In the genomic region with DNA sequence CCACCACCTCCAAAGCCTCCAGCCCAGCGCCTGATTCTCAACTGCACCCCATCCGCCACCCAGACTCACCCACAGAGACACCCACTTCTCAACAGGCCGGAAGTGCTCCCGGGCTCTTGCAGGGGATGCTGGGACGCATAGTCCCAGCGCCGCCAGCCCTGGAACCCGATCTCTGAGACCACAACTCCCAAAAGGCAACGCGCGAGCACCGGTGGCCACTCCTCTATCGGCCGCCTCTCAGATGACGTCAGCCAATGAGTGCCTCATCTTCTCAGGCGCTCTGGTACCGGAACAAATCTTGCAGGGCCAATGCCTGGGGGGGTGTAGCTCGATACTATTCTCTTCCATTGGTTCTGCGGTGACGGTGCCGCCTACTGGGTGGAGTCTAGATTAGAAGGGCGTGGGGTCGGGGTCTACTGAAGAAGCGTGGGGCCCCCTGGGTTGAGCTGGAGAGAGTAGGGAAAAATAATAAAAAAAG, we compare ENCODE assay signal across 7 mouse cellular contexts. TPM values are rescaled to one million over a fixed set of nuclear protein-coding genes. Genes with fewer than 3 reads are reported as not detected.
DNase-seq lines count a peak whose midpoint lies in the region; ATAC-seq lines count a peak whose summit lies in the region.

Gene Zscan20 (minus strand): TSS at position 174 of the 478 bp plus-strand sequence.

- peak; percentile 98 for DNase-seq in adrenal gland, adult 2 months
- DNase-seq in embryo, embryonic 11.5 days (ENCODE audit: low read depth, low spot score) = peak; percentile 95
- DNase-seq in gastrocnemius, postnatal 36 days = peak; percentile 89 to 92
- peak; percentile 98 to 100 for DNase-seq in left cerebral cortex, postnatal 25 days (ENCODE audit: low spot score in 2 of 2)
- peak; percentile 98 for DNase-seq in midbrain, embryonic 10.5 days (ENCODE audit: low spot score)
- DNase-seq in right cerebral cortex, postnatal 4 days = peak; percentile 87

- ATAC-seq in intestine, embryonic 15.5 days = peak; percentile 98

- peak within 1 kb of the TSS; percentile 80 for H3K4me2 ChIP-seq in intestine, embryonic 15.5 days (replicated peaks)

- no peaks in the 10 kb centered on the region for H3K27me3 ChIP-seq in intestine, embryonic 15.5 days (replicated peaks)
- 0 out of 2 replicates have a peak, but pooled peaks cover 3% of the 10 kb centered on the region for H3K27me3 ChIP-seq in midbrain, embryonic 10.5 days (ENCODE audit: low read depth, poor library complexity, severe bottlenecking)

- H3K27ac ChIP-seq in intestine, embryonic 15.5 days = no peak within 1 kb of the TSS; the same call in 1 of the 2 replicates
- peak within 1 kb of the TSS; percentile 90 for H3K27ac ChIP-seq in midbrain, embryonic 10.5 days (replicated peaks)

- H3K9ac ChIP-seq in intestine, embryonic 15.5 days = peak within 1 kb of the TSS; percentile 40

- peak within 1 kb of the TSS; percentile 66 for H3K4me3 ChIP-seq in intestine, embryonic 15.5 days (replicated peaks)
- H3K4me3 ChIP-seq in midbrain, embryonic 10.5 days = peak within 1 kb of the TSS; percentile 76

- WGBS in intestine, embryonic 15.5 days = under 1% methylated on average over 24 of the region's 24 CpGs
- WGBS in midbrain, embryonic 10.5 days = under 1% methylated on average over 24 of the region's 24 CpGs

- no peaks in the 10 kb centered on the region for H3K9me3 ChIP-seq in intestine, embryonic 15.5 days
- no peaks in the 10 kb centered on the region for H3K9me3 ChIP-seq in midbrain, embryonic 10.5 days (replicated peaks)

- 0 out of 2 replicates have a peak, but pooled peaks cover 2% of the 10 kb centered on the region for H3K36me3 ChIP-seq in intestine, embryonic 15.5 days
- peaks cover 2% of the 10 kb centered on the region; the same call in 1 of the 2 replicates for H3K36me3 ChIP-seq in midbrain, embryonic 10.5 days

- intact Hi-C loops in gastrocnemius, postnatal 36 days (cut with DNase I) = loop anchor here (5.0 to 10.0 kb wide), 4 partner anchors 42 to 245 kb away; partner anchors contain the start of gene Phc2
- intact Hi-C loops in left cerebral cortex, postnatal 25 days (cut with DNase I) = loop anchor here (5.0 kb wide), 1 partner anchor 82 kb away; no protein-coding TSS in a partner anchor

- peaks cover 5% of the 10 kb centered on the region for H3K4me1 ChIP-seq in intestine, embryonic 15.5 days (replicated peaks)
- peaks cover 22% of the 10 kb centered on the region for H3K4me1 ChIP-seq in midbrain, embryonic 10.5 days

RNA-seq across cellular contexts. Expression of gene Zscan20, which starts in this region (rescaled TPM):
- total RNA-seq in adrenal gland, adult 2 months (2021) = 1 to 10 TPM; 3.9 to 5.1 TPM
- 1.4 and 1.6 TPM in 2 replicates for polyA plus RNA-seq in adrenal gland, adult 2 months (2012; rRNA removed)
- total RNA-seq in gastrocnemius, postnatal 36 days (2021) = 1 to 10 TPM; 1.7 to 3.0 TPM
- 2.5 and 3.5 TPM in 2 replicates for polyA plus RNA-seq in intestine, embryonic 15.5 days (2015; fragmentation: Nextera tagmentation; extraction: Ambion mirVana)
- 1 to 10 TPM; 8.3 to 9.9 TPM for total RNA-seq in left cerebral cortex, postnatal 25 days (2021)
- 6.1 and 8.2 TPM in 2 replicates for polyA plus RNA-seq in midbrain, embryonic 10.5 days (2016; fragmentation: Nextera tagmentation; extraction: Ambion mirVana)
